ENCODE assay signal across 24 mouse cellular contexts in genomic region chr11:50771006-50771405, GRCm38 (mm10). TPM values are rescaled to one million over a fixed set of nuclear protein-coding genes. Genes with fewer than 3 reads are reported as not detected.
A peak's percentile ranks its signal among the peaks of the same experiment; 100 is the strongest.
DNase-seq lines count a peak whose midpoint lies in the region; ATAC-seq and TF ChIP-seq lines count a peak whose summit lies in the region.
"Had no signal": no experiment of that assay in that cellular context is flagged by ENCODE, and none has a peak within 500 bp of the region (broad histone marks: within the 10 kb centered on the region; RNA-seq: fewer than 3 reads in every experiment).

No protein-coding gene starts in this region.

- no peak overlapping the region for H3K27ac ChIP-seq in liver, postnatal 0 days (ENCODE audit: low read depth)
- H3K27ac ChIP-seq: embryonic facial prominence, embryonic 10.5 days; embryonic facial prominence, embryonic 12.5 days; forebrain, embryonic 13.5 days; forebrain, embryonic 15.5 days had no signal

- 0 out of 2 replicates have a peak, but pooled peaks have one; percentile 10 for ATAC-seq in frontal cortex, adult (ENCODE audit: low TSS enrichment)
- ATAC-seq in liver, postnatal 0 days = no peak
- ATAC-seq: activated CD4-positive, CD25-positive, alpha-beta regulatory T cell, adult 4 months; CD4-positive, CD25-positive, alpha-beta regulatory T cell, adult 4 months; forebrain, embryonic 13.5 days; forebrain, embryonic 15.5 days; Patski had no signal

- H3K4me1 ChIP-seq in liver, postnatal 0 days (ENCODE audit: insufficient read depth) = no peaks in the 10 kb centered on the region
- H3K4me1 ChIP-seq: embryonic facial prominence, embryonic 12.5 days had no signal

- DNase-seq in frontal cortex, postnatal 10 days (ENCODE audit: low spot score in 2 of 2) = no peak
- DNase-seq in layer of hippocampus, adult 18-20 months (ENCODE audit: low spot score in 2 of 2) = peak; percentile 33 to 75
- DNase-seq in layer of hippocampus, postnatal 25 days (ENCODE audit: extremely low spot score in 1 of 2, low spot score in 1 of 2) = no peak
- DNase-seq in brain, adult 2 months (ENCODE audit: low read depth, low spot score) = peak; percentile 33
- DNase-seq in layer of hippocampus, adult 9-11 months = peak; percentile 49
- no peak for DNase-seq in liver, postnatal 0 days
- no peak for DNase-seq in spleen, adult 18-20 months
- DNase-seq: adrenal gland, adult 8-10 months; adrenal gland, postnatal 14 days; adrenal gland, postnatal 36 days; B cell, adult 2 months; cerebellum, adult 11-12 months; cerebellum, adult 2 months; cerebellum, adult 9-10 months; cerebellum, postnatal 25 days had no signal

- no peaks in the 10 kb centered on the region; the same call in 1 of the 2 replicates for H3K27me3 ChIP-seq in liver, postnatal 0 days (ENCODE audit: insufficient read depth, low read length)
- H3K27me3 ChIP-seq: embryonic facial prominence, embryonic 12.5 days; forebrain, embryonic 13.5 days; forebrain, embryonic 15.5 days; Patski had no signal

- no peak overlapping the region for H3K9ac ChIP-seq in liver, postnatal 0 days (replicated peaks)
- H3K9ac ChIP-seq: embryonic facial prominence, embryonic 12.5 days; forebrain, embryonic 13.5 days; forebrain, embryonic 15.5 days had no signal

- H3K36me3 ChIP-seq in liver, postnatal 0 days (replicated peaks; ENCODE audit: insufficient read depth, low read length) = no peaks in the 10 kb centered on the region
- H3K36me3 ChIP-seq: embryonic facial prominence, embryonic 10.5 days; embryonic facial prominence, embryonic 12.5 days; forebrain, embryonic 15.5 days; G1E had no signal

- TF ChIP-seq EP300 in liver, postnatal 0 days (IDR thresholded peaks at IDR 0.05; ENCODE audit: low read depth) = no peak

- H3K9me3 ChIP-seq in liver, postnatal 0 days (ENCODE audit: low read length) = no peaks in the 10 kb centered on the region
- H3K9me3 ChIP-seq: embryonic facial prominence, embryonic 10.5 days; embryonic facial prominence, embryonic 12.5 days; forebrain, embryonic 13.5 days; forebrain, embryonic 15.5 days had no signal

- H3K4me2 ChIP-seq in liver, postnatal 0 days (ENCODE audit: low read depth, low read length) = no peak overlapping the region
- H3K4me2 ChIP-seq: embryonic facial prominence, embryonic 12.5 days; forebrain, embryonic 13.5 days; forebrain, embryonic 15.5 days had no signal

- no peak overlapping the region for H3K4me3 ChIP-seq in liver, postnatal 0 days (ENCODE audit: low read depth, low read length)
- H3K4me3 ChIP-seq: embryonic facial prominence, embryonic 10.5 days; embryonic facial prominence, embryonic 12.5 days; forebrain, embryonic 13.5 days; forebrain, embryonic 15.5 days had no signal

- WGBS in liver, postnatal 0 days (ENCODE audit: insufficient replicate concordance) = 77% methylated on average over 1 of the region's 1 CpGs

- TF ChIP-seq CTCF in liver, postnatal 0 days (IDR thresholded peaks at IDR 0.05; ENCODE audit: low read depth) = no peak

RNA-seq across cellular contexts. Expression of gene Zfp354c, which starts 56.5 kb away (rescaled TPM):
- 10 to 100 TPM; 41.7 to 45.2 TPM for total RNA-seq in layer of hippocampus, adult 18-20 months (2021)
- 10 to 100 TPM; 48.0 to 48.2 TPM for total RNA-seq in layer of hippocampus, postnatal 25 days (2021)
- 0.21 and 0.39 TPM in 2 replicates for polyA plus RNA-seq in liver, postnatal 0 days (2015; fragmentation: Nextera tagmentation; extraction: Ambion mirVana)
- polyA plus RNA-seq: G1E had no signal

Comparison
In these comparisons a context has a peak if more than half of its experiments do, and no peak if none do; other contexts are left out.
1. DNase-seq: peak in layer of hippocampus, adult 18-20 months (2 of 2), brain, adult 2 months (single experiment) and layer of hippocampus, adult 9-11 months (single experiment); none in frontal cortex, postnatal 10 days (0 of 2), layer of hippocampus, postnatal 25 days (0 of 2), liver, postnatal 0 days (single experiment) and spleen, adult 18-20 months (0 of 2).